Mouse (Mus musculus) erythroblast, embryonic 14.5 days (primary cell): ENCODE measurements around the gene Gas1.

Experiments used
- GATA1 ChIP-seq: IDR thresholded peaks from 2 replicates; pipeline ENCODE4 v1.6.1; 2012; ENCODE audit warnings: low read length, inconsistent platforms, mixed read lengths
- TAL1 ChIP-seq: IDR thresholded peaks from 3 replicates; pipeline ENCODE4 v1.6.1; 2012; ENCODE audit warnings: low read length, inconsistent platforms, mixed read lengths

DNA sequence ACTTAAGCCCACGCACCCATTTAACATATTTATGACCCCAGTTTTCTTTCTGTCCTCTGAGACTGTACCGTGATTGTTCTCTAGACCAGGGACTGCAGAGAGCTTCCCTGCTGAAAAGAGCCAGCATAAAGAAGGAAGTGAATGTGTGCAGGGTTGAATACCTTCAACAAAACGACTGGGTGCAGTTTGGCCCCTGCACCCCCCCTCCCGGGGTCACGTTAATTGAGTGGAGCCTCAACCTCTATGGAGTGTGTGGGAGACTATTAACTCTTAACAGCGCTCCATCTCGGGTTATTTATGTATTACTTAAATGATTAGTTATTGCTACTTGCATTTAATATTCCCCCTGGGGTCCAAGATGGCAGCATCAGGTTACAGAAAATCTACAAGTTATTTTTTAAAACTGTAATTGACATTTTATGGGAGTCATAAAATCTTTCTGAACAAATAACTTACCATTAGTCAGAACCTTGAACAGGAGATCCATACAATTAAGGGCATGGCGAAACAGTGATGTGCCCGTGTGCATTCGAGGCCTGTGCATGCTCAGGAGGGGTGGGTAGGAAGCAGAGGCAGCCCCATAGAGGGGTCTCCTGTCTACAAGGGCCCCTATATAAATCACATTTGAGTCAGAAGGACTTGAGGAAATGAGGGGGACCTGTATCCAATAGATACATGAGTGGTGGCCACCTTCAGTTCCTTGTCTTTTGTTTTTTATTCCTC lies 43.3 kb downstream of the Gas1 start:
- TF ChIP-seq GATA1 = no peak
- no peak for TF ChIP-seq TAL1
